Mouse (Mus musculus): Measurements from ENCODE around the gene Il27ra. TPM values are rescaled to one million over a fixed set of nuclear protein-coding genes. Genes with fewer than 3 reads are reported as not detected.
A peak's percentile ranks its signal among the peaks of the same experiment; 100 is the strongest.

Gene Il27ra
- polyA plus RNA-seq (2014; fragmentation: Nextera tagmentation; extraction: Ambion mirVana): 6.1 and 6.3 TPM in 2 replicates

DNA sequence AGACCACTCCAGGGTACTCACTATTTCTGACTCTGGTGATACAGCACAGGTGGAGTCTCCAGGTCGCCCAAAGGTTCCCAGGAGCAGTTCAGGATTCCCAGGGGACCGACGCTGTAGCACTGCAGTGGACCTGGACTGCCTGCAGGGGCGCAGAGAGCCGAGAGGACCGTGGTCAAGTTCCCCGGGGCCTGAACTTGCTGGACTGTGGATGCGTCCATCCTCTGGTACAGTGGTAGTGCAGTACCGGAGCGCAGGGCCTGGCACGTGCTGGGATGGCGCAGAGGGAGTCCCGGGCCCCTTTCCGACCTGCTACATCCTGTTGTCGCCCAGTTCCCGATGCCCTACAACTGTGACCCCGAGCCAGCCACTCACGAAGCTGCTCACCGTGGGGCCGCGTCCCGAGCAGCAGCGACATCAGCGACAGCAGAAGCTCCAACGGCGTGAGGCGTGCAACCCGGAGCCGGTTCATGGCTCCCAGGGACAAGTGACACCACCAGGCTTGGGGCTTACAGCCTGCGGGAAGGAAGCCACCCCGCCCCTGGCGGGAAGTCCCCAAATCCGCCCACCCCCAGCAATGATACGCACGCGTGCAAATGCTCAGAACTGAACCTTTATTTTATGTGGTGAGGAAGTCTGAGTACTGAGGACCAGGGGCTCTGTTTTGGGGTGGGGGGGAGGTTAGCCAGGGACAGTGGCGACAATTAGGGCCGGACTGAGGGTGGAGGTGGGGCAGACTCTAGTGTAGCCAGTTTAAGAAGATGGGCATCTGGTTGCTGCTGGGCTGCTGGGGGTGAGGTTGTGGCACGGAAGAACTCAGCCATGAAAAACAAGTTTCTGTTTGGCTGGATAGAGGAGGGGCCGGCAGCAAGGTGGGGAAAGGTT lies at the start of gene Il27ra:
TSS of gene Il27ra (minus strand) at position 524 of the 882 bp plus-strand sequence.
- Histone ChIP-seq H3K9ac (ENCODE audit: low read length) (peak within 1 kb of the TSS; percentile 66), H3K4me3 (ENCODE audit: control insufficient read depth in 1 of 2, insufficient read depth in 1 of 2, low read depth in 1 of 2, low read length in 2 of 2) (peak within 1 kb of the TSS; percentile 44 to 56), H3K4me1 (ENCODE audit: control insufficient read depth in 2 of 2, insufficient read depth in 2 of 2, low read length in 2 of 2) (peaks cover 13 to 16% of the 10 kb centered on the region in 2 experiments; a peak in 3 of 4 replicates), H3K9me3 (ENCODE audit: control insufficient read depth, low read length) (no peaks in the 10 kb centered on the region), H3K36me3 (ENCODE audit: control insufficient read depth, insufficient read depth, low read length) (no peaks in the 10 kb centered on the region), H3K27ac (replicated peaks in 1 of 2; ENCODE audit: control insufficient read depth in 1 of 2, insufficient read depth in 1 of 2, low read depth in 2 of 2, low read length in 2 of 2) (peak within 1 kb of the TSS; percentile 10 to 29; a peak in 1 of 4 replicates), H3K27me3 (ENCODE audit: control insufficient read depth, insufficient read depth, low read length) (peaks cover 31% of the 10 kb centered on the region), H3K4me2 (ENCODE audit: low read length) (peak within 1 kb of the TSS; percentile 79)
- ATAC-seq (ENCODE audit: insufficient number of reproducible peaks, insufficient read depth, low FRiP score, low read depth): peak; percentile 57
- 4% methylated on average over 38 of the region's 40 CpGs for WGBS

DNA sequence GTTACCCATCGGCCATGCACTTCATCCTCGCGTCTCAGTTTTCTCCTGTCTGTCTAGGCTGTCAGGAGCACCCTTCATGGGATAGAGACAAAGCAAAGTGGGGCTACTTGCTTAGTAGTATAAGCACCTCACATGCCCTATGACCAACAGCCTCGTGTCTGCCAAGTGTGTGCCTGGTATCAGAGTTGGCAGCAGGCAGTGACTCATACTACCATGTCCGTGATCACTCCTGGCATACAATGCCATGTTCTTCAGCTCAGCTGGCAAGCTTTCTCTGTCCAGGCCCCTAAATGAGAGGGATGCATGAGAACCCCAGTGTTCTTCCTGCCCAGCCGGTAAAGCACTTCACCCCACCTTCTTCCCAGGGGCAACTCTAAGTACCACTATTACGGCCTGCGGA lies 48.2 kb upstream of the Il27ra start:
- no peaks in the 10 kb centered on the region for H3K9me3 ChIP-seq (ENCODE audit: control insufficient read depth, low read length)
- H3K27me3 ChIP-seq (ENCODE audit: control insufficient read depth, insufficient read depth, low read length): no peaks in the 10 kb centered on the region
- no peaks in the 10 kb centered on the region for H3K4me1 ChIP-seq (ENCODE audit: control insufficient read depth in 2 of 2, insufficient read depth in 2 of 2, low read length in 2 of 2)
- no peak overlapping the region for H3K4me3 ChIP-seq (ENCODE audit: control insufficient read depth in 1 of 2, insufficient read depth in 1 of 2, low read depth in 1 of 2, low read length in 2 of 2)
- WGBS: 90% methylated on average over 8 of the region's 8 CpGs
- H3K4me2 ChIP-seq (ENCODE audit: low read length): no peak overlapping the region
- no peak overlapping the region for H3K27ac ChIP-seq (replicated peaks in 1 of 2; ENCODE audit: control insufficient read depth in 1 of 2, insufficient read depth in 1 of 2, low read depth in 2 of 2, low read length in 2 of 2)
- H3K36me3 ChIP-seq (ENCODE audit: control insufficient read depth, insufficient read depth, low read length): peaks cover 86% of the 10 kb centered on the region
- ATAC-seq (ENCODE audit: insufficient number of reproducible peaks, insufficient read depth, low FRiP score, low read depth): no peak
- no peak overlapping the region for H3K9ac ChIP-seq (ENCODE audit: low read length)

DNA sequence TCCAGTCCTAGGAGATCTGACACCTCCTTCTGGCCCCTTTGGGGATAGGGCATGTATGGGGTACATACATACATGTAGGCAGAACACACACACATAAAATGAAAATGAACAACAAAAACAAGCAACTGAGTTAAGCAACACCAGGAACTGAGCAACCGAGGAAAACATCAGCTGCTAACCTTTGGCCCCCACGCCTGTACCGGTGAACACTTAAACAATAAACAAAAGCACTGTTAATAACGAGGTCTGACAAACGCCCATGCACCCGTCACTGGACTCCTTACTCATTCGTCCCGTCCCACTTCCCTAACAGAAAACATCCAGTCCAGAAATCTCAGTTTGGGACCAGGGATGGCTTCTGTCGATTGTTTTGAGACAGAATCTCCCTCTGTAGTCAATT lies 46.9 kb upstream of the Il27ra start:
- no peak for ATAC-seq (ENCODE audit: insufficient number of reproducible peaks, insufficient read depth, low FRiP score, low read depth)
- no peak overlapping the region for H3K4me3 ChIP-seq (ENCODE audit: control insufficient read depth in 1 of 2, insufficient read depth in 1 of 2, low read depth in 1 of 2, low read length in 2 of 2)
- H3K27ac ChIP-seq (replicated peaks in 1 of 2; ENCODE audit: control insufficient read depth in 1 of 2, insufficient read depth in 1 of 2, low read depth in 2 of 2, low read length in 2 of 2): no peak overlapping the region
- 85% methylated on average over 9 of the region's 9 CpGs for WGBS
- no peak overlapping the region for H3K4me2 ChIP-seq (ENCODE audit: low read length)
- H3K9ac ChIP-seq (ENCODE audit: low read length): no peak overlapping the region
- no peaks in the 10 kb centered on the region for H3K4me1 ChIP-seq (ENCODE audit: control insufficient read depth in 2 of 2, insufficient read depth in 2 of 2, low read length in 2 of 2)
- no peaks in the 10 kb centered on the region for H3K9me3 ChIP-seq (ENCODE audit: control insufficient read depth, low read length)
- no peaks in the 10 kb centered on the region for H3K27me3 ChIP-seq (ENCODE audit: control insufficient read depth, insufficient read depth, low read length)
- H3K36me3 ChIP-seq (ENCODE audit: control insufficient read depth, insufficient read depth, low read length): peaks cover 79% of the 10 kb centered on the region

- no peaks in the 10 kb centered on the region for H3K9me3 ChIP-seq (ENCODE audit: control insufficient read depth, low read length)
- no peak overlapping the region for H3K4me3 ChIP-seq (ENCODE audit: control insufficient read depth in 1 of 2, insufficient read depth in 1 of 2, low read depth in 1 of 2, low read length in 2 of 2)
- no peaks in the 10 kb centered on the region for H3K4me1 ChIP-seq (ENCODE audit: control insufficient read depth in 2 of 2, insufficient read depth in 2 of 2, low read length in 2 of 2)
- no peak overlapping the region for H3K4me2 ChIP-seq (ENCODE audit: low read length)
- H3K9ac ChIP-seq (ENCODE audit: low read length): no peak overlapping the region
- no peak overlapping the region for H3K27ac ChIP-seq (replicated peaks in 1 of 2; ENCODE audit: control insufficient read depth in 1 of 2, insufficient read depth in 1 of 2, low read depth in 2 of 2, low read length in 2 of 2)
- no peak for ATAC-seq (ENCODE audit: insufficient number of reproducible peaks, insufficient read depth, low FRiP score, low read depth)
- peaks cover 79% of the 10 kb centered on the region for H3K36me3 ChIP-seq (ENCODE audit: control insufficient read depth, insufficient read depth, low read length)
- 95% methylated on average over 14 of the region's 14 CpGs for WGBS
- H3K27me3 ChIP-seq (ENCODE audit: control insufficient read depth, insufficient read depth, low read length): no peaks in the 10 kb centered on the region
These were observed 45.4 kb upstream of the Il27ra start for GRCm38 (mm10) chr8:84087821-84088220.

- H3K36me3 ChIP-seq (ENCODE audit: control insufficient read depth, insufficient read depth, low read length): peaks cover 79% of the 10 kb centered on the region
- no peak overlapping the region for H3K9ac ChIP-seq (ENCODE audit: low read length)
- H3K4me3 ChIP-seq (ENCODE audit: control insufficient read depth in 1 of 2, insufficient read depth in 1 of 2, low read depth in 1 of 2, low read length in 2 of 2): no peak overlapping the region
- WGBS: 93% methylated on average over 7 of the region's 7 CpGs
- no peak for ATAC-seq (ENCODE audit: insufficient number of reproducible peaks, insufficient read depth, low FRiP score, low read depth)
- H3K9me3 ChIP-seq (ENCODE audit: control insufficient read depth, low read length): no peaks in the 10 kb centered on the region
- no peak overlapping the region for H3K27ac ChIP-seq (replicated peaks in 1 of 2; ENCODE audit: control insufficient read depth in 1 of 2, insufficient read depth in 1 of 2, low read depth in 2 of 2, low read length in 2 of 2)
- no peaks in the 10 kb centered on the region for H3K4me1 ChIP-seq (ENCODE audit: control insufficient read depth in 2 of 2, insufficient read depth in 2 of 2, low read length in 2 of 2)
- H3K27me3 ChIP-seq (ENCODE audit: control insufficient read depth, insufficient read depth, low read length): no peaks in the 10 kb centered on the region
- no peak overlapping the region for H3K4me2 ChIP-seq (ENCODE audit: low read length)
These were observed 44.8 kb upstream of the Il27ra start for GRCm38 (mm10) chr8:84087156-84087555.

- H3K36me3 ChIP-seq (ENCODE audit: control insufficient read depth, insufficient read depth, low read length): peaks cover 83% of the 10 kb centered on the region
- no peak overlapping the region for H3K4me3 ChIP-seq (ENCODE audit: control insufficient read depth in 1 of 2, insufficient read depth in 1 of 2, low read depth in 1 of 2, low read length in 2 of 2)
- no peak overlapping the region for H3K9ac ChIP-seq (ENCODE audit: low read length)
- no peaks in the 10 kb centered on the region for H3K27me3 ChIP-seq (ENCODE audit: control insufficient read depth, insufficient read depth, low read length)
- WGBS: 55% methylated on average over 42 of the region's 42 CpGs
- H3K9me3 ChIP-seq (ENCODE audit: control insufficient read depth, low read length): no peaks in the 10 kb centered on the region
- ATAC-seq (ENCODE audit: insufficient number of reproducible peaks, insufficient read depth, low FRiP score, low read depth): no peak
- H3K27ac ChIP-seq (replicated peaks in 1 of 2; ENCODE audit: control insufficient read depth in 1 of 2, insufficient read depth in 1 of 2, low read depth in 2 of 2, low read length in 2 of 2): no peak overlapping the region
- H3K4me1 ChIP-seq (ENCODE audit: control insufficient read depth in 2 of 2, insufficient read depth in 2 of 2, low read length in 2 of 2): no peaks in the 10 kb centered on the region; a peak in 1 of 4 replicates
- peak overlapping the region; percentile 32 for H3K4me2 ChIP-seq (ENCODE audit: low read length)
These were observed 42.1 kb upstream of the Il27ra start for GRCm38 (mm10) chr8:84084341-84085115.

GRCm38 (mm10) chr8:84083829-84084241 lies 41.4 kb upstream of the Il27ra start:
- no peaks in the 10 kb centered on the region for H3K27me3 ChIP-seq (ENCODE audit: control insufficient read depth, insufficient read depth, low read length)

More at GRCm38 (mm10) chr8:84083829-84084241, 41.4 kb upstream of the Il27ra start:
- no peak overlapping the region for H3K9ac ChIP-seq (ENCODE audit: low read length)
- WGBS: 44% methylated on average over 8 of the region's 8 CpGs
- no peak overlapping the region for H3K4me3 ChIP-seq (ENCODE audit: control insufficient read depth in 1 of 2, insufficient read depth in 1 of 2, low read depth in 1 of 2, low read length in 2 of 2)
- H3K4me1 ChIP-seq (ENCODE audit: control insufficient read depth in 2 of 2, insufficient read depth in 2 of 2, low read length in 2 of 2): peaks cover 5 to 6% of the 10 kb centered on the region in 2 experiments
- no peak for ATAC-seq (ENCODE audit: insufficient number of reproducible peaks, insufficient read depth, low FRiP score, low read depth)
- peaks cover 81% of the 10 kb centered on the region for H3K36me3 ChIP-seq (ENCODE audit: control insufficient read depth, insufficient read depth, low read length)
- no peak overlapping the region for H3K27ac ChIP-seq (replicated peaks in 1 of 2; ENCODE audit: control insufficient read depth in 1 of 2, insufficient read depth in 1 of 2, low read depth in 2 of 2, low read length in 2 of 2)
- H3K4me2 ChIP-seq (ENCODE audit: low read length): no peak overlapping the region
- no peaks in the 10 kb centered on the region for H3K9me3 ChIP-seq (ENCODE audit: control insufficient read depth, low read length)
